Mouse (Mus musculus) liver, embryonic 12.5 days (tissue): ENCODE results near the gene Ccdc97. TPM values are rescaled to one million over a fixed set of nuclear protein-coding genes. Genes with fewer than 3 reads are reported as not detected.
A peak's percentile ranks its signal among the peaks of the same experiment; 100 is the strongest.
"Not testable (repeated sequence)": the region's sequence is repeated elsewhere in the genome, so short reads cannot be mapped to it uniquely, and the experiment has no call there.

Experiments used
- ATAC-seq: fragments of 200-750 bp; cut with Nextera tagmentation; 2 replicates; pipeline ENCODE4 v1.8.0; 2017; ENCODE audit warnings: moderate number of reproducible peaks, mild to moderate bottlenecking, moderate library complexity
- H3K27ac ChIP-seq: fragments of 300-500 bp; sonication (generic); 2 replicates; pipeline ENCODE4 v1.5.1; 2016; ENCODE audit warnings: mild to moderate bottlenecking
- H3K27me3 ChIP-seq: fragments of 300-500 bp; sonication (generic); replicated peaks from 2 replicates; pipeline ENCODE4 v1.6.1; 2016; ENCODE audit warnings: mild to moderate bottlenecking, moderate library complexity
- H3K36me3 ChIP-seq: fragments of 300-500 bp; sonication (generic); 2 replicates; pipeline ENCODE4 v1.6.1; 2016; ENCODE audit warnings: mild to moderate bottlenecking, moderate library complexity
- H3K4me1 ChIP-seq: fragments of 300-500 bp; sonication (generic); 2 replicates; pipeline ENCODE4 v1.6.1; 2016
- H3K4me2 ChIP-seq: fragments of 300-500 bp; sonication (generic); 2 replicates; pipeline ENCODE4 v1.6.1; 2016; ENCODE audit warnings: mild to moderate bottlenecking, moderate library complexity
- H3K4me3 ChIP-seq: fragments of 300-500 bp; sonication (generic); 2 replicates; pipeline ENCODE4 v1.5.1; 2016; ENCODE audit warnings: mild to moderate bottlenecking, moderate library complexity
- H3K9ac ChIP-seq: fragments of 300-500 bp; sonication (generic); 2 replicates; pipeline ENCODE4 v1.6.1; 2016; ENCODE audit warnings: mild to moderate bottlenecking, moderate library complexity
- H3K9me3 ChIP-seq: fragments of 300-500 bp; sonication (generic); replicated peaks from 2 replicates; pipeline ENCODE4 v1.6.1; 2016; ENCODE audit warnings: mild to moderate bottlenecking, moderate library complexity
- WGBS: fragments of 180-500 bp; shearing (Covaris S2); methylation state at CpG from one replicate; pipeline ENCODE4 v1.1.7; 2016; ENCODE audit not compliant: insufficient replicate concordance; 5-methylcytosine and 5-hydroxymethylcytosine counted together
- polyA plus RNA-seq: library from polyadenylated mRNA; unstranded; fragments of >200 nt; fragmentation: Nextera tagmentation; extraction: Ambion mirVana; gene quantifications from 2 replicates; pipeline ENCODE4 v1.2.1, GENCODE M21; 2016

Ccdc97 gene
- polyA plus RNA-seq, 1 experiment from 2014 or later, result 14.7 TPM

DNA sequence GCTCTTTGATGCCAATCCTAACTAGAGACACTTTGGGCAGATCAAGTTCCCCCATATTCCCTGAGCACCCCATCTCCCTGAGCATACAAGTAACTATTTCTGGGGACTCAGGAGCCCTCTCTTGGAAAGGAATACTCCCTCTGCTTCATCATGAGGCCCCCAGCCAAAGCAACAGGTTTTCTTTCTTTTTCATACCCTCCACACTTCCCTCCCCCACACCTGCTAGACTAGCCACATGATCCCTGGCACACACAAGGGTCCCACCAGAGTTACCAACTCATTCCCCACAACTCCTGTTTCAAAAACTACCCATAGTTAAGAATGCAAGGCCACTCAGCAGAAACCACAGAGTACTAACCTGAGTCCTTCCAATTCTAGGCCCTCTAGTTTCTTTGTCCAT lies 34.2 kb upstream of the Ccdc97 start:
- Histone ChIP-seq H3K36me3 (peaks cover 47% of the 10 kb centered on the region), H3K4me3 (peak overlapping the region; percentile 98), H3K4me2 (peak overlapping the region; percentile 94), H3K4me1 (peaks cover 39% of the 10 kb centered on the region), H3K9ac (peak overlapping the region; percentile 98), H3K9me3 (no peaks in the 10 kb centered on the region), H3K27ac (0 out of 2 replicates have a peak overlapping the region, but pooled peaks have one; percentile 98), H3K27me3 (no peaks in the 10 kb centered on the region)
- ATAC-seq, result no peak

DNA sequence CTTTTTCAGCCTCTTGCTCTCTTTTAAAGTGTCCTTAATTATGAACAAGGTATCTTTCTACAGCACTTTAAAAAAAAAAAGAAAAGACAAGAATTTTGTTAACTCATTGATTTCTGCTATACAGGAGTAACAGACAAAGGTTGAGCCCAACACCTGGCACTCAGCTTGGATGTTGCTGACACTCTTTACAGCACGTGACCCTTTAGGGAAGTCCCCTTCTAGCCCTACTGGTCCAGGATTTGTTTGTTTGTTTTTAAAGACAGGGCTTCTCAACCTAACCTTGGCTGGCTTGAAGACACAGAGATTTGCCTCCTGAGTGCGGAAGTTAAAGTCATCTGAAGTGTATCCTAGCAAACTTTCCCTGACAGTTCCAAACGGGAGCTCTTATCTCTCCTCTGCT lies 28.0 kb upstream of the Ccdc97 start:
- Histone ChIP-seq H3K36me3 (peaks cover 100% of the 10 kb centered on the region), H3K4me2 (no peak overlapping the region), H3K27me3 (no peaks in the 10 kb centered on the region), H3K9ac (no peak overlapping the region), H3K4me3 (no peak overlapping the region), H3K9me3 (no peaks in the 10 kb centered on the region), H3K4me1 (peaks cover 10% of the 10 kb centered on the region), H3K27ac (no peak overlapping the region)
- no peak for ATAC-seq
- WGBS, result 76% methylated on average over 3 of the region's 3 CpGs

- ATAC-seq, result peak; percentile 72
- Histone ChIP-seq H3K36me3 (peaks cover 100% of the 10 kb centered on the region), H3K9me3 (no peaks in the 10 kb centered on the region), H3K9ac (peak overlapping the region; percentile 15; the same call in 1 of the 2 replicates), H3K4me3 (no peak overlapping the region), H3K4me1 (peaks cover 41% of the 10 kb centered on the region), H3K4me2 (no peak overlapping the region), H3K27ac (0 out of 2 replicates have a peak overlapping the region, but pooled peaks have one; percentile 23), H3K27me3 (no peaks in the 10 kb centered on the region)
- 35% methylated on average over 3 of the region's 3 CpGs for WGBS
These were observed 19.4 kb upstream of the Ccdc97 start for GRCm38 (mm10) chr7:25738277-25738676.

DNA sequence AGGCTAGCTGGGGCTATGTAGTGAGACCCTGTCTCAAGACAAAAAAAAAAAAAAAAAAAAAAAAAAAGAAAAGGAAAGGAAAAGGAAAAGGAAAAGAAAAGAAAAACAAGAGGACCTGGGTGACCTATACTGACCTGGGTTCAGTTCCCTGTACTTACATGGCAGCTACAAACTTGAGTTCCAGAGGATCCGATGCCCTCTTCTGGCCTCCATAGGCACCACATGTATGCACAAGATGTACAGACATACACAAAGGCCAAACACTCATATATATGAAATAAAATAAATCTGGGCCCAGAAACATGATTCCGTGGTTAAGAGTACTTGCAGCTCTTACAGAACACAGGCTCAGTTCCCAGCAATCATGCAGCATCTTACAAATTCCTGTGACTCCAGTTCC lies 18.0 kb upstream of the Ccdc97 start:
- H3K4me1 ChIP-seq, result peaks cover 41% of the 10 kb centered on the region
- peaks cover 100% of the 10 kb centered on the region for H3K36me3 ChIP-seq
- H3K9ac ChIP-seq, result no peak overlapping the region
- no peak overlapping the region for H3K4me3 ChIP-seq
- ATAC-seq, result no peak
- H3K27me3 ChIP-seq, result no peaks in the 10 kb centered on the region
- 80% methylated on average over 2 of the region's 2 CpGs for WGBS
- H3K4me2 ChIP-seq, result no peak overlapping the region
- H3K27ac ChIP-seq, result no peak overlapping the region
- H3K9me3 ChIP-seq, result no peaks in the 10 kb centered on the region

GRCm38 (mm10) chr7:25734991-25735390 lies 16.1 kb upstream of the Ccdc97 start:
- Histone ChIP-seq H3K4me2 (0 out of 2 replicates have a peak overlapping the region, but pooled peaks have one; percentile 1), H3K4me3 (no peak overlapping the region), H3K36me3 (peaks cover 100% of the 10 kb centered on the region), H3K27ac (no peak overlapping the region; the same call in 1 of the 2 replicates), H3K4me1 (peaks cover 41% of the 10 kb centered on the region), H3K9me3 (no peaks in the 10 kb centered on the region), H3K27me3 (no peaks in the 10 kb centered on the region), H3K9ac (no peak overlapping the region)
- ATAC-seq, result peak; percentile 50; the same call in 1 of the 2 replicates
- 8% methylated on average over 4 of the region's 4 CpGs for WGBS

- peaks cover 99% of the 10 kb centered on the region for H3K36me3 ChIP-seq
- no peaks in the 10 kb centered on the region for H3K27me3 ChIP-seq
- WGBS, result 71% methylated on average over 8 of the region's 8 CpGs
- no peak overlapping the region for H3K4me3 ChIP-seq
- H3K9me3 ChIP-seq, result no peaks in the 10 kb centered on the region
- no peak overlapping the region for H3K9ac ChIP-seq
- H3K4me1 ChIP-seq, result peaks cover 23% of the 10 kb centered on the region
- ATAC-seq, result no peak
- 0 out of 2 replicates have a peak overlapping the region, but pooled peaks have one; percentile 37 for H3K27ac ChIP-seq
- no peak overlapping the region for H3K4me2 ChIP-seq
These were observed 12.6 kb upstream of the Ccdc97 start for GRCm38 (mm10) chr7:25731294-25732055.

GRCm38 (mm10) chr7:25729862-25730261 lies 11.0 kb upstream of the Ccdc97 start:
- H3K4me1 ChIP-seq, result peaks cover 8% of the 10 kb centered on the region; the same call in 1 of the 2 replicates
- H3K9me3 ChIP-seq, result no peaks in the 10 kb centered on the region
- WGBS, result 88% methylated on average over 2 of the region's 2 CpGs
- H3K27me3 ChIP-seq, result no peaks in the 10 kb centered on the region
- no peak for ATAC-seq
- no peak overlapping the region for H3K9ac ChIP-seq
- H3K4me2 ChIP-seq, result no peak overlapping the region
- H3K36me3 ChIP-seq, result peaks cover 99% of the 10 kb centered on the region
- no peak overlapping the region for H3K4me3 ChIP-seq
- H3K27ac ChIP-seq, result no peak overlapping the region

DNA sequence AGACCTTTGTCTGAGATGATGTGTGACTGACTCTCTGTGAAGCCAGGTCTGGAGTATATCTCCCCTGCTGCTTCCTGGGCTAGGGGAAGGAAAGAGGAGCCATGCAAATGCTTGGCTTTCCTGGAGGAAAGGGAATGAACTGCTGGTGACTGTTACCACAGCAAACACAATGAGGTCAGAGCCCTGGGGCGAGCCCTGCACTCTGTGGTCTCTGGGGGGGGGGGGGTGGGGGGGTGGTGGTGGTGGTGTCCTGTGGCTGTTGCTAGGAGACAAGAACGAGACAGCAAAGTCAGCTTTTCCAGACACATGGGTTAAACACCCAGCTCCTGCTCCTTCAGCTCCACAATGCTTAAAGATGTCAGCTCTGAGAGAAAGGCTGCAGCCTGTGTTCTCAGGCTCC lies 10.5 kb upstream of the Ccdc97 start:
- peaks cover 99% of the 10 kb centered on the region for H3K36me3 ChIP-seq
- no peaks in the 10 kb centered on the region for H3K27me3 ChIP-seq
- no peak overlapping the region for H3K27ac ChIP-seq
- no peak overlapping the region for H3K9ac ChIP-seq
- no peak overlapping the region for H3K4me3 ChIP-seq
- no peak for ATAC-seq
- no peaks in the 10 kb centered on the region for H3K9me3 ChIP-seq
- peaks cover 4% of the 10 kb centered on the region; the same call in 1 of the 2 replicates for H3K4me1 ChIP-seq
- 56% methylated on average over 2 of the region's 2 CpGs for WGBS
- no peak overlapping the region for H3K4me2 ChIP-seq

DNA sequence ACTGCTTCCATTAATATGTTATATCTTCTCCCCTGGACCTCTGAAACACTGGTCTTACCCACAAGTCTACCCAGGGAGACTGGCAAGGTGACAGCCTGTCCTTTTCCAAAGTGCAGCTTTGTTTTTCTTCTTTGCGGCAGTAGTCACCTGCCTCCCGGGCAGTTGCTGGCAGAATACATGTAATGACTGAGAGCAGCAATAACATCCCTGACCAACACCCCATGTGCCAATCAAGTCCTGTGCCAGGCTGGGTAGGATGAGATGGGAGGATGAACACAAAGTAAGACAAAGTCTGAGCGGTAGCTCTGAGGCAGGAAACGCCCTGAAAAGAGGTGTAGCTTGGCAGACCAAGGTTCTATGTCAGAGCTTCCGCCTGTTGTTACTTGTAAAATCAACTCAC lies 8.9 kb upstream of the Ccdc97 start:
- WGBS, result 96% methylated on average over 5 of the region's 5 CpGs
- no peak overlapping the region for H3K4me3 ChIP-seq

DNA sequence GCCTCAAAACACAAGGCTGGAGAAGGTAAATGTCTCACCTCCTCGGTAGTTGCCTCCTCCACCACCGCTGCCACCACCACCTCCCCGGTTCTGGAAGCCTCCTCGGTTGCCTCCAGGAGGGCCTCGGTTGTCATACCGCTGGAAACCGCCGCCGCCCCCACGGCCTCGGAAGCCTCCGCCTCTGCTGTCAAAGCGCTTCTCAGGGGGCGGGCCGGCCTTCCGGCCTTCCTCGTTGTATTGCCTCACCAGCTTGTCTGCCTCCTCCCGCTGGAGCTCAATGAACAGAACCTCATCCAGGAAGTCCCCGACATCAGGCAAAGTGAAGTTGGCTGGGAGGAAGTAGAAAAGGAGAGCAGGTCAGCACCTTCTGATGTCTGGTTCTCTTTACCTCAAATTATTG lies 7.0 kb upstream of the Ccdc97 start:
- ATAC-seq, result no peak
- Histone ChIP-seq H3K4me1 (peaks cover 20% of the 10 kb centered on the region), H3K27ac (no peak overlapping the region), H3K4me3 (no peak overlapping the region), H3K4me2 (no peak overlapping the region), H3K36me3 (peaks cover 97% of the 10 kb centered on the region), H3K27me3 (no peaks in the 10 kb centered on the region), H3K9ac (no peak overlapping the region), H3K9me3 (no peaks in the 10 kb centered on the region)
- 68% methylated on average over 19 of the region's 19 CpGs for WGBS

More for the DNA sequence above, 8.9 kb upstream of the Ccdc97 start:
- no peak overlapping the region for H3K9ac ChIP-seq
- no peaks in the 10 kb centered on the region for H3K27me3 ChIP-seq
- ATAC-seq, result no peak
- no peaks in the 10 kb centered on the region for H3K9me3 ChIP-seq
- H3K4me1 ChIP-seq, result peaks cover 8% of the 10 kb centered on the region
- H3K4me2 ChIP-seq, result no peak overlapping the region
- H3K27ac ChIP-seq, result no peak overlapping the region
- H3K36me3 ChIP-seq, result peaks cover 99% of the 10 kb centered on the region

DNA sequence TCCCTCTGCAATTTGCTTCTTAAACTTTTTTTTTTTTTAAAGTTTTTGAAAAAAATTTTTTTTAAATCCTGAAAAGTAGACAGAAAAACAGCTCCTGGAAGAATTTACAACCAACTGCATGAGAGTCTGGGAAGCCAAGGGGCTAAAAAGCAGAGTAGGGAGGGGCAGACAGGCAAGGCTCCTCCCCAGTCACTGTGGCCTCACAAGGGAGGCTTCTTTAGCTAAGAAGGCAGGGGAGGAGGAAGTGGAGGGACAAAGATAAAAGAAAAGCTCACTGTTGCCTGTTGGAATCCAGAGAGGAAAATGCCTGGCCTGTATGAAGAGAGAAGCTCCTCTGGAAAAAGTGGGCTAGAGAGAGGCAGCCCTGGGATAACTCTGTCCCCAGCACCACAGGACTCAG lies 2.9 kb upstream of the Ccdc97 start:
- H3K27ac ChIP-seq, result peak overlapping the region; percentile 77
- H3K36me3 ChIP-seq, result peaks cover 72% of the 10 kb centered on the region
- H3K4me3 ChIP-seq, H3K9me3 ChIP-seq, H3K27me3 ChIP-seq: not testable (repeated sequence)
- peak overlapping the region; percentile 39 for H3K4me2 ChIP-seq
- H3K9ac ChIP-seq, result peak overlapping the region; percentile 44; the same call in 1 of the 2 replicates
- H3K4me1 ChIP-seq, result peaks cover 54% of the 10 kb centered on the region
- ATAC-seq, result peak; percentile 48; the same call in 1 of the 2 replicates

- H3K36me3 ChIP-seq, result peaks cover 72% of the 10 kb centered on the region
- H3K4me1 ChIP-seq, result peaks cover 55% of the 10 kb centered on the region
- no peak overlapping the region for H3K9ac ChIP-seq
- H3K27ac ChIP-seq, result peak overlapping the region; percentile 15; the same call in 1 of the 2 replicates
- no peak overlapping the region for H3K4me2 ChIP-seq
- H3K27me3 ChIP-seq, result no peaks in the 10 kb centered on the region
- WGBS, result 81% methylated on average over 5 of the region's 5 CpGs
- ATAC-seq, result no peak
- H3K4me3 ChIP-seq, result no peak overlapping the region
- H3K9me3 ChIP-seq, result no peaks in the 10 kb centered on the region
These were observed 1.9 kb upstream of the Ccdc97 start for GRCm38 (mm10) chr7:25720760-25721159.
